Mouse (Mus musculus) myocyte (in vitro differentiated cells): Measurements from ENCODE around the gene Angptl6. TPM values are rescaled to one million over a fixed set of nuclear protein-coding genes. Genes with fewer than 3 reads are reported as not detected.
"Not testable (repeated sequence)": the region's sequence is repeated elsewhere in the genome, so short reads cannot be mapped to it uniquely, and the experiment has no call there.

Experiments used
- H3K27me3 ChIP-seq: one replicate; pipeline ENCODE4 v1.6.1; 2011; ENCODE audit not compliant: control insufficient read depth, insufficient read depth, insufficient read length
- H3K36me3 ChIP-seq: one replicate; pipeline ENCODE4 v1.6.1; 2011; ENCODE audit not compliant: control insufficient read depth, insufficient read depth
- H3K4me2 ChIP-seq: one replicate; pipeline ENCODE4 v1.6.1; 2011; ENCODE audit warnings: low read depth, control low read depth
- H3K4me3 ChIP-seq: one replicate; pipeline ENCODE4 v1.5.1; 2011; ENCODE audit warnings: mild to moderate bottlenecking, control low read depth, moderate library complexity
- H3K79me2 ChIP-seq: one replicate; pipeline ENCODE4 v1.6.1; 2011; ENCODE audit not compliant: control insufficient read depth, insufficient read depth
- H3ac ChIP-seq: one replicate; pipeline ENCODE4 v1.6.1; 2011; ENCODE audit not compliant: control insufficient read depth, insufficient read length
- CEBPB ChIP-seq: IDR thresholded peaks from 2 replicates; pipeline ENCODE4 v1.6.1; 2011; ENCODE audit warnings: mild to moderate bottlenecking, moderate library complexity; ENCODE audit not compliant: poor library complexity, insufficient read depth, severe bottlenecking
- E2F4 ChIP-seq: IDR thresholded peaks from one replicate; pipeline ENCODE4 v1.6.1; 2011; ENCODE audit warnings: mild to moderate bottlenecking, control low read depth, moderate library complexity; ENCODE audit not compliant: insufficient read depth
- MAX ChIP-seq: IDR thresholded peaks from one replicate; pipeline ENCODE4 v1.6.1; 2011; ENCODE audit warnings: low read depth, mild to moderate bottlenecking, control low read depth
- MYOD1 ChIP-seq, 3 experiments: IDR thresholded peaks; one replicate each; pipeline ENCODE4 v1.6.1; 2011; ENCODE audit warnings: control low read depth in 2 of 3, low read depth in 2 of 3, mild to moderate bottlenecking in 2 of 3, moderate library complexity in 1 of 3; ENCODE audit not compliant: insufficient read length in 2 of 3, control insufficient read depth in 1 of 3
- MYOG ChIP-seq, 3 experiments: IDR thresholded peaks; one replicate each; pipeline ENCODE4 v1.6.1; 2011; ENCODE audit warnings: control low read depth in 2 of 3, low read depth in 2 of 3, mild to moderate bottlenecking in 2 of 3; ENCODE audit not compliant: insufficient read length in 2 of 3, control insufficient read depth in 1 of 3, insufficient read depth in 1 of 3
- POLR2A ChIP-seq: IDR thresholded peaks from one replicate; pipeline ENCODE4 v1.6.1; 2011; ENCODE audit warnings: low read depth, mild to moderate bottlenecking, control low read depth, moderate library complexity; ENCODE audit not compliant: insufficient read length
- POLR2AphosphoS2 ChIP-seq: IDR thresholded peaks from one replicate; pipeline ENCODE4 v1.6.1; 2011; ENCODE audit warnings: low read depth, control low read depth; ENCODE audit not compliant: insufficient read length
- REST ChIP-seq: IDR thresholded peaks from one replicate; pipeline ENCODE4 v1.6.1; 2011; ENCODE audit warnings: mild to moderate bottlenecking, control low read depth, moderate library complexity; ENCODE audit not compliant: insufficient read depth, insufficient read length
- SRF ChIP-seq: IDR thresholded peaks from one replicate; pipeline ENCODE4 v1.6.1; 2011; ENCODE audit warnings: low read depth; ENCODE audit not compliant: control insufficient read depth, insufficient read length
- TCF12 ChIP-seq: IDR thresholded peaks from one replicate; pipeline ENCODE4 v1.6.1; 2011; ENCODE audit warnings: mild to moderate bottlenecking, control low read depth; ENCODE audit not compliant: poor library complexity, insufficient read depth, severe bottlenecking
- TCF3 ChIP-seq: IDR thresholded peaks from one replicate; pipeline ENCODE4 v1.6.1; 2011; ENCODE audit warnings: low read depth, control low read depth; ENCODE audit not compliant: insufficient read length
- USF1 ChIP-seq: IDR thresholded peaks from one replicate; pipeline ENCODE4 v1.6.1; 2011; ENCODE audit warnings: low read depth, mild to moderate bottlenecking, control low read depth, moderate library complexity
- polyA plus RNA-seq: library from polyadenylated mRNA; unstranded; fragments of >200 nt; fragmentation: generic; extraction: Trizol; gene quantifications from one replicate; pipeline ENCODE4 v1.2.1, GENCODE M21; 2012; ENCODE audit warnings: missing spikeins

Gene Angptl6
- polyA plus RNA-seq, 1 experiment: 12.6 TPM

DNA sequence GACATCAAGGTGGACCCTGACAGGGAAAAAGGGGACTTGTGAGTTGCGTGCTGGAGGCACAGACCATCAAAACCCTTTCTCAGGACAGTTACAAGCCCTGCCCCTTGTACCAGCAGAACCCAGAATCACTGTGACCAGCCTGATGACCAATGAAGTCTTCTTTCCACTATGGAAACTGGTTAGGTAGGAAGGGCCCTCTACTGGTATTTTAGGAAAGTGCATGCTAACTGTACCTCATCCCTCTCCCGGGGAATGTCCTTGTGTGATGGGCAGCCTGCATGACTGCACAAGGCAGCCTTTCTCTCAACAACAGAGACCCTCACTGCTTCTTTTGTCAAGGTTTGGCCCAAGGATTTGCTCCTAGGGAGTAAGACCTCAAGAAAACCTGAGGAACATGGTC lies 36.9 kb downstream of the Angptl6 start:
- no peak for TF ChIP-seq MYOG (IDR thresholded peaks at IDR 0.05; ENCODE audit: control insufficient read depth in 1 of 3, insufficient read depth in 1 of 3, insufficient read length in 2 of 3, low read depth in 2 of 3)
- no peak for TF ChIP-seq POLR2AphosphoS2
- TF ChIP-seq SRF: no peak
- TF ChIP-seq TCF12: no peak
- TF ChIP-seq TCF3: no peak
- no peak for TF ChIP-seq REST
- TF ChIP-seq USF1: no peak
- TF ChIP-seq CEBPB: no peak
- TF ChIP-seq MYOD1 (IDR thresholded peaks at IDR 0.05; ENCODE audit: control insufficient read depth in 1 of 3, insufficient read length in 2 of 3, low read depth in 2 of 3): no peak
- TF ChIP-seq MAX: no peak
- TF ChIP-seq E2F4: no peak
- no peak for TF ChIP-seq POLR2A
- H3K36me3 ChIP-seq: no peaks in the 10 kb centered on the region
- no peaks in the 10 kb centered on the region for H3K79me2 ChIP-seq

DNA sequence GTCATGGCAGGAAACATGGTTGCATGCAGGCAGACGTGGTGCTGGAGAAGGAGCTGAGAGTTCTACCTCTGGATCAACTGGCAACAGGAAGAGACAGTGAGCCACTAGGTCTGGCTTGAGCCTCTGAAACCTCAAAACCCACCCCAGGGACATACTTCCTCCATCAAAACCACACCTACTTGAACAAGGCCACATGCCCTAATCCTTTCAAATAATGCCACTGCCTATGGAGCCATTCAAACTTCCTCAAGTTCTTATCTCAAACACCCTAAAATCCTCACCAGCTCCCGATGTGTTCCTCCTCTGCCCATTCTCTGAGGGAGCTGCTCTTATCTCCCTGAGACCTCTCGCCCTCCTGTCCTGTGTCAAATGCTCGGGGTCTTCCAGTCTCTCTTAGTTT lies 37.3 kb downstream of the Angptl6 start:
- Histone ChIP-seq H3K27me3 (peaks cover 12% of the 10 kb centered on the region), H3K79me2 (no peaks in the 10 kb centered on the region), H3K4me3 (no peak overlapping the region), H3ac (no peak overlapping the region), H3K4me2 (no peak overlapping the region), H3K36me3 (no peaks in the 10 kb centered on the region)
- TF ChIP-seq MYOG (IDR thresholded peaks at IDR 0.05; ENCODE audit: control insufficient read depth in 1 of 3, insufficient read depth in 1 of 3, insufficient read length in 2 of 3, low read depth in 2 of 3) (no peak), POLR2AphosphoS2 (no peak), TCF12 (no peak), CEBPB (no peak), POLR2A (no peak), MYOD1 (IDR thresholded peaks at IDR 0.05; ENCODE audit: control insufficient read depth in 1 of 3, insufficient read length in 2 of 3, low read depth in 2 of 3) (no peak), USF1 (no peak), SRF (no peak)

More for the DNA sequence above, 36.9 kb downstream of the Angptl6 start:
- Histone ChIP-seq H3K4me3 (no peak overlapping the region), H3ac (no peak overlapping the region), H3K4me2 (no peak overlapping the region), H3K27me3 (peaks cover 12% of the 10 kb centered on the region)

DNA sequence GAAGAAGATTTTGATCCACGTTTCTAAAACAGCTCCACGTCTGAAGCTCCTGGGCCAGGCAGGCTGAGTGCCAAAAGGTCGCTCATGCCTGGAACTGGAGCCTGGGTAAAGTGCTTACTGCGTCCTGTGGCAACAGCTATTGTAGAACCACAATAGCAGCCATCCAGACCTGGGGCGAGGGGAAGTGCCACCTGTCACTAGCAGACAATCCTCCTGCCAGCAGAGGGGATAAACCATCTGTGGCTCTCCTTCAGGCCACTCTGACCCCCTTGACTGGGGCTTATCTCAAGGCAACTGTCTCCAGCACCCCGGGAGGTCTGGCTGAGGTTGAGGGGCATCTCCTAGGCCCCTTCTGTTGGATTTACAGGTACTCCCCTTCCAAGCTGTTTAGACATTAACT lies 40.6 kb downstream of the Angptl6 start:
- no peak overlapping the region for H3ac ChIP-seq
- H3K79me2 ChIP-seq: no peaks in the 10 kb centered on the region
- peaks cover 2% of the 10 kb centered on the region for H3K27me3 ChIP-seq
- no peak overlapping the region for H3K4me3 ChIP-seq
- no peak for TF ChIP-seq POLR2A
- no peak for TF ChIP-seq CEBPB
- TF ChIP-seq TCF3: no peak
- TF ChIP-seq USF1: no peak
- TF ChIP-seq TCF12: no peak
- no peak for TF ChIP-seq POLR2AphosphoS2
- no peak for TF ChIP-seq MYOG (IDR thresholded peaks at IDR 0.05; ENCODE audit: control insufficient read depth in 1 of 3, insufficient read depth in 1 of 3, insufficient read length in 2 of 3, low read depth in 2 of 3)
- no peak for TF ChIP-seq E2F4
- TF ChIP-seq MAX: no peak
- TF ChIP-seq SRF: no peak
- no peak for TF ChIP-seq REST
- no peak for TF ChIP-seq MYOD1 (IDR thresholded peaks at IDR 0.05; ENCODE audit: control insufficient read depth in 1 of 3, insufficient read length in 2 of 3, low read depth in 2 of 3)
- H3K36me3 ChIP-seq: no peaks in the 10 kb centered on the region
- H3K4me2 ChIP-seq: no peak overlapping the region

DNA sequence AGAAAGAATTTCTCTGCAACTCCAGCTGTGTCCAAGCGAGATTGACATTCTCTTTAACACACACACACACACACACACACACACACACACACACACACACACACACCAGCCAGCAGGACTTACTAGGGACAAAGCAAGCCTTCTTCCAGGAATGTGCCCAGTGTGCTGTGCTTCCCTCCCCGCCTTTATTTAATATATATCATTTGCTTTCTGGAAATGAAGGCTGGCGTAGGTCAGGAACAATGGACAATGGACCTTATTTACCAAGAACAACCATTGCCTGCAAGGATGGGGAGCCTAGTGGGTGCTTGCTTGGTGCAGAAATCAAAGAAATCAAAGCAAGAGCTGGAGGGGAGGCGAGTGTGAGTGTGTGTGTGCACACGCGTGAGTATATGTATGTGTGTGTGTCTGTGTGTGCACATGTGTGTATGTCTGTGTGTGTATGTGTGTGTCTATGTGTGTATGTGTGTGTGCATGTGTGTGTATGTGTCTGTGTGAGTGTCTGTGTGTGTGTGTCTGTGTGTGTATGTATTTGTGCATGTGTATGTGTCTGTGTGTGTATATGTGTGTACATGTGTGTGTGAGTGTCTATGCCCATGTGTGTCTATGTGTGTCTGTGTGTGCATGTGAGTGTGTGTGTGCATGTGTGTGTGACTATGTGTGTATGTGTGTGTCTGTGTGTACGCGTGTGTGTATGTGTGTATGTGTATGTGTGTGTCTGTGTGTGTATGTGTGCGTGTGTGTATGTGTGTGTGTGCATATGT lies 42.2 kb downstream of the Angptl6 start:
- TF ChIP-seq CEBPB: no peak
- no peak for TF ChIP-seq MYOG (IDR thresholded peaks at IDR 0.05; ENCODE audit: control insufficient read depth in 1 of 3, insufficient read depth in 1 of 3, insufficient read length in 2 of 3, low read depth in 2 of 3)
- TF ChIP-seq TCF12: no peak
- H3K4me3 ChIP-seq: no peak overlapping the region
- H3K27me3 ChIP-seq: peaks cover 16% of the 10 kb centered on the region
- H3K4me2 ChIP-seq: no peak overlapping the region
- H3K79me2 ChIP-seq: no peaks in the 10 kb centered on the region
- no peak overlapping the region for H3ac ChIP-seq
- no peaks in the 10 kb centered on the region for H3K36me3 ChIP-seq

DNA sequence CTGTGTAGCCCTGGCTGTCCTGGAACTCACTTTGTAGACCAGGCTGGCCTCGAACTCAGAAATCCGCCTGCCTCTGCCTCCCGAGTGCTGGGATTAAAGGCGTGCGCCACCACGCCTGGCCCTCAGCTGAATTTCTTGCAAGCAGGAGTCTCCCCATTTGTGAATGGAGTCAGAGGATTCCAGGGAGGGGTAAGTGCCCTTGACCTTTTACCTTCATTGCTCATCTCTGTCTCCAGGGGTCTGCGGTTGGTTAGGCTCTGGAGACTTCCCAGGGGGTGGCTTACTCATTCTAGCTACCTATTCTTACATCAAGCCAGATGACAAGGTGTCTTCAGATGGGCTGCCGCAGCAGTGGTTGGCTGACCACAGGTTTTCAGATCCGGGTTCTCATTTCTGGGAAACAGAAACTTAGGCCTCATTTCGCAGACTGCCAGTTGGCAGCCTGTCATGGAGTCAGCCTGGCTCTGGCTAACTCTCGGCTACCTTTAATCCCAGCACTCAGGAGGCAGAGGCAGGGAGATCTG lies 44.0 kb downstream of the Angptl6 start:
- H3K27me3 ChIP-seq: peaks cover 16% of the 10 kb centered on the region
- H3K4me2 ChIP-seq, H3K79me2 ChIP-seq, H3K4me3 ChIP-seq, H3ac ChIP-seq, H3K36me3 ChIP-seq: not testable (repeated sequence)
